Mouse (Mus musculus): ENCODE results near the gene Usp10.

GRCm38 (mm10) chr8:119947653-119948052 lies 37.5 kb downstream of the Usp10 start:
- TF ChIP-seq CTCF (IDR thresholded peaks at IDR 0.05; ENCODE audit: low read depth, low read length), result no peak
- no peak for TF ChIP-seq POLR2A (IDR thresholded peaks at IDR 0.05; ENCODE audit: extremely low read depth, insufficient read depth, low read length)
